Mouse (Mus musculus): ENCODE measurements at regions not wholly inside any gene's neighbourhood (a gene's known extent, or its start where the extent isn't known, plus 50 kb on each side); places are given as distances from the start of the nearest gene placed in this dataset.

- H3K4me1 ChIP-seq (ENCODE audit: control insufficient read depth, insufficient read depth, low read length): peaks cover 18% of the 10 kb centered on the region
- 86% methylated on average over 8 of the region's 8 CpGs for whole genome bisulfite sequencing
- no peak for ATAC-seq (ENCODE audit: low read depth)
Measured at GRCm38 (mm10) chr10:42069751-42070150, 51.5 kb upstream of the Armc2 start.

GRCm38 (mm10) chr10:42068497-42068896 is 50.3 kb upstream of the Armc2 start:
- Histone ChIP-seq H3K4me3 (ENCODE audit: low read depth, low read length) (no peak overlapping the region), H3K36me3 (ENCODE audit: control insufficient read depth, insufficient read depth, low read length) (no peaks in the 10 kb centered on the region), H3K9me3 (ENCODE audit: control insufficient read depth, low read length) (no peaks in the 10 kb centered on the region), H3K4me2 (ENCODE audit: low read depth, low read length) (no peak overlapping the region), H3K9ac (ENCODE audit: low read depth, low read length) (no peak overlapping the region), H3K4me1 (ENCODE audit: control insufficient read depth, insufficient read depth, low read length) (peaks cover 18% of the 10 kb centered on the region), H3K27me3 (replicated peaks; ENCODE audit: control insufficient read depth, insufficient read depth, low read length) (no peaks in the 10 kb centered on the region), H3K27ac (replicated peaks; ENCODE audit: low read depth, low read length) (no peak overlapping the region)
- DNase-seq (ENCODE audit: low spot score): no peak
- ATAC-seq (ENCODE audit: low read depth): no peak
- 86% methylated on average over 2 of the region's 2 CpGs for WGBS

More at GRCm38 (mm10) chr10:42069751-42070150, 51.5 kb upstream of the Armc2 start:
- DNase-seq (ENCODE audit: low spot score): no peak
- Histone ChIP-seq H3K27ac (replicated peaks; ENCODE audit: low read depth, low read length) (no peak overlapping the region), H3K36me3 (ENCODE audit: control insufficient read depth, insufficient read depth, low read length) (no peaks in the 10 kb centered on the region), H3K27me3 (replicated peaks; ENCODE audit: control insufficient read depth, insufficient read depth, low read length) (no peaks in the 10 kb centered on the region), H3K9me3 (ENCODE audit: control insufficient read depth, low read length) (no peaks in the 10 kb centered on the region), H3K9ac (ENCODE audit: low read depth, low read length) (no peak overlapping the region), H3K4me3 (ENCODE audit: low read depth, low read length) (no peak overlapping the region), H3K4me2 (ENCODE audit: low read depth, low read length) (no peak overlapping the region)
